Mouse (Mus musculus) R1 (cell line): ENCODE results near the gene Gng5.

Experiments
- DNase-seq: peaks from one replicate; pipeline ENCODE4 v3.0.0-alpha.2; 2018; ENCODE audit warnings: low read depth, low spot score

Gng5 gene

GRCm38 (mm10) chr3:146499431-146500002, at the start of gene Gng5, which contains the start of gene Spata1:
TSS of gene Gng5 (plus strand) at chr3:146499807.
TSS of gene Spata1 (minus strand) at chr3:146499753.
- DNase-seq, result peak; percentile 74

- peak; percentile 94 for DNase-seq
These were observed 49.2 kb upstream of the Gng5 start for GRCm38 (mm10) chr3:146450371-146450841.

GRCm38 (mm10) chr3:146451375-146451774, 48.2 kb upstream of the Gng5 start:
- peak; percentile 47 for DNase-seq

DNA sequence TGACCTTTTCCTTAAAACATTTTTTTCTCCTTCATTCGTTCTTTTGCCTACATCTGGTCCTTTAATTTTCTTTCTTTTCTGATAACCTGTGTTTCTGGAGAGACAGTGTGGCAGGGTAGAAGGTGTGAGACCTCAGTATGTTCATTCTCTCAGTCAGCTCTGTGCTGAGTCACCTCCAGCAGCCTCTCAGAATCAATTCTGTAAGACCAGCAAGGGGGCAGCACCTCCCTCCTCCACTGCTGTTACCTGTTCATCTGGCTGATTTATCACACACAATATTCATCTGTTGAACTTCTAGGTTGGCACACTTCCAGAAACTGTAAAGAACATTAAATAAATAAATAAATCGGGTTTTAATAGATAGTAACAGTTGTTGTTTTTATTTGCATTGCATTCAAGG, 36.7 kb upstream of the Gng5 start:
- peak; percentile 31 for DNase-seq

- DNase-seq, result peak; percentile 74
These were observed 30.4 kb upstream of the Gng5 start for GRCm38 (mm10) chr3:146469226-146469625.

- DNase-seq, result peak; percentile 25
These were observed 26.9 kb upstream of the Gng5 start for GRCm38 (mm10) chr3:146472657-146473056.

DNA sequence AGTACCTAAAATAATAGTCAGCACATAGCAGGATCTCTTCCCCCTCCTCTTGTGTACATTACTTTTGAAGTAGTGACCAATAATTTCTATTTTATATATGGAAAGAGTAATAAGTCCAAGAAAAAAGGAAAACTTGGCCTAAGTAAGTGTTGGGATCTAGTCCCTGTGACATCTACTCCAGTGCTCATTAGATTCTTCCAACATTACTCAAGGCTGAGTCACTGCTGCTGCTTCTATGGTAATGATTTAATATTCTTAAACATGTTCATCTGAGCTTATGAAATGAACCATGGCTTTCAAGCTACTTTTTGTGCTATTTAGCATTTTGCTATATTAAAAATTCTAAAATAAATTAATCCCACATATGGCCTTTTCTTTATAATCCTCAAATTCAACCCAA, 25.9 kb upstream of the Gng5 start:
- DNase-seq, result no peak

DNA sequence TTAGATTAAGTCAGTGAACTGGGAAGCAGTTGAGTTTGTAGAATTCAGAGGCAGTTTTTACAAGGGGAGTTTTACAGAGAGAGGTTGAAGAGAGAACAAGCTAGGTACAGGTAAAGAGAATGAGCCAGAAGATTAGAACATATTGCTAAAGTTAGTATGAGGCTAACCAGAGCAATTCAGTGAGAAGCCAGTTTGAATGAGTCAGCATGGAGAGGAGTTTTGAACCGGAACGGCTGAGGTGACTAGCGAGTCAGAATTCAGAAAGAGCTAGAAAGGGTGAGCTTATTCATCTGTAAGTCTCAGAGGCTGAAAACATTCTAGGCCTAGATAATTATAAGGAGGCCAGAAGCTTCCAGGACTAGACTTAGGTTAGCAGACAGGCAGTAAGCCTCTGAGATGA, 25.2 kb upstream of the Gng5 start:
- DNase-seq, result no peak

- no peak for DNase-seq
These were observed 17.6 kb upstream of the Gng5 start for GRCm38 (mm10) chr3:146482044-146482443.

DNA sequence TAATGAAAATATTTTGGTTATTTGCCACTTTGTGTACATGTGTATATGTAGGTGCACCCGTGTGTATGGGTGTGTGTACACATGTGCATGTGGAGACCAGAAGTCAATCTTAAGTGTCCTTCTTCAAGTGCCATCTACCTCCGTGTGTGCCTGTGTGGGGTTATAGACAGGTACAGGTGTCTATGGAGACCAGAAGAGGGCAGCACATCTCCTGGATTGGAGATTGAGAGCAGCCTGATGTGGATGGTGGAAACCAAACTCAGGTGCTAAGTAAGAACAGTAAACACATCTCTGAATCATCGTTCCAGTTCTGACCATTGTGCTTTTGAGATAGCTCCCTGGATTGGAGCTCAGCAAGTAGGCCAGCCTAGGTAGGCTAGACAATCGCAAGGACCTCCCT, 13.1 kb upstream of the Gng5 start:
- DNase-seq, result peak; percentile 67

DNA sequence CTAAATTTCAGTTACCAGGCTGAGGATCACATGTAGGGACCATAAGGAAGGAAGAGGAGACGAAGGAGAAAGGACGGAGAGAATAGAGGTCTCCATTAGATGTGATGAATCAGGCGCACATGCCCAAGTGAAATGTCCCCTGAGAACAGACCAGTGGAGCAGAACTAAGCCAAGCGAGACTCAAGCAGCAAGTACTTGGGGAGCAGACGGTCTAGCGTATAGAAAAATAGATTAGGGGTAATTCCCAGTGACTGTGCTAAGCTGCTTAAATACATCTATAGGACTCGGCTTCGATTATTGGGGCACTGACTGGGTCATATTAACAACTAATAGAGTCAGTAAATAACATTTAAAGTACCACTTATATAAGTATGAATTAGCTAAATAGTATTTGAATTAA, 4.7 kb upstream of the Gng5 start:
- DNase-seq, result no peak

DNA sequence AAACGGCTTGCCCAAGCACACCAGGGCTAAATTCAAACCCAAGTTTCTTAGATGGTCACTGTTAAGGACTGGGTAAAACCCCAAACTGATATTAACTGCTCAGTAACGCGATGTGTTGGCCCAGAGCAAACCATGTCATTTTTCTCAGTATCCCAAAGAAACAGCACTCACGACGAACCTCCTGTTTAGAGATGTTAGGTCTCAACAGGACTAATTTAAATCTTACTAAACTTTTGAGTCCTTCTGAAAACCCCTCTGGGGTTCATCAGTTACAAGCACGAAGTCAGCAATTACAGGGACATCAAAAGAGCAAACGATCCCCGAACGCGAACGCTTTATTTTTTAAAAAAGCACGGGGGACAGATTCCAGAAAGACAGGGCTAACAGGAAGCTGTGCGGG, 618 bp upstream of the Gng5 start:
- peak; percentile 48 for DNase-seq

DNA sequence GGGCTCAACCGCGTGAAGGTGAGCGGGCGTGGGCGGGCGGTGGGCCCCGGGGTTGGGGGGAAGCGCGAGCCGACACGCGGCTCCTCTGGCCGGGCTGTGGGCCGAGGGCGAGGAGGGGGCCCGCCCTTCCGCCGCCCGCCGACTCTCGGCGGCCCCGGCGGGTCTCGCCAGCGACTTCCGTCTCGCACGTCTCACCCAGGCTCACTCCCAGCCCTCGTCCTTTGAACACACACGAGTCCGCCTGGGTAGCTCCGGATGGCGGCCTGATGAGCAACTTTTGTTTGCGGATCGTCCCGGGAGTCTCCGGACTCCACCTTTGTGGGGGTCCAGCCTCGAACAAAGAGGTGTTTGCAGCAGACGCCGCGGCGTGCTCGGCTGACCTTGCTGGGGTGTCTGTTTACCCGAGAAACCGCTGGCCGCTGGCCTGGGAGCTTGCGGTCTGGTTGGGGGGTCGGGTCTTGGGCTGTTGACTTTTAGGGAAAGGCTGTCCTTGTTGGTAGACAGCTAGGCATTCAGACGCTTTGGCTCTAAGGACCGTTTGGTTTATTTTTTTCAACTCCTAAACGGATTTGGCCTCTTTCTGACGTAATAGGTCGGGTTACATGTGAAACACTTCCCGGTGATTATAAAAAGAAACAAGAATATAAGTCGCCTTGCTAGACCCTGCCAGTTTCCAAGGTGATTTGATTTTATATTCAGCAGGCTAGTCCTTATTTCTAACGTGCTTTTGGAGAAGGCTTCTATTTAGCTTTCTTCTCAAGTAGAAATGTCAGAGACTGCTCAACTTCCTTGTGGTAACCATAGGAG, 599 bp downstream of the Gng5 start:
- peak; percentile 76 for DNase-seq

DNA sequence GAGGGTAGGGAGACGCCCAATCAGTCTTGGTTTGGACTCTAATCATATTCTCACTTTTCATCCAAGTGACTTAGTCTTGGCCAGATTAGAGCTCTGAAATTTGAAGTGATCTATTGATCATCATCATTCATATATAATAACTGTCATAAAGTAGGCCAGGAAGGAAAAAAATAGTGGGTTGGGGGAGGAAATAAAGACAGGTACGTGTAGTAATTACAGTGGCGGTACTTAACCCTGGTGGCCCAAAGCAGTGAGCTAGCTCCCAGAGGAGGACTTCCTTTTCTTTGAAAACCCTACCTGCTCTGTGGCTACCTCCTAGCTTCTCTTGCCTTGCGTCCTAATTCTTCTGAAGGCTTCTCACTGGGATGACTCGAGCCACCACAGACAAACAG, 1.2 kb downstream of the Gng5 start:
- no peak for DNase-seq

- no peak for DNase-seq
These were observed 2.1 kb downstream of the Gng5 start for GRCm38 (mm10) chr3:146501601-146502123.

DNA sequence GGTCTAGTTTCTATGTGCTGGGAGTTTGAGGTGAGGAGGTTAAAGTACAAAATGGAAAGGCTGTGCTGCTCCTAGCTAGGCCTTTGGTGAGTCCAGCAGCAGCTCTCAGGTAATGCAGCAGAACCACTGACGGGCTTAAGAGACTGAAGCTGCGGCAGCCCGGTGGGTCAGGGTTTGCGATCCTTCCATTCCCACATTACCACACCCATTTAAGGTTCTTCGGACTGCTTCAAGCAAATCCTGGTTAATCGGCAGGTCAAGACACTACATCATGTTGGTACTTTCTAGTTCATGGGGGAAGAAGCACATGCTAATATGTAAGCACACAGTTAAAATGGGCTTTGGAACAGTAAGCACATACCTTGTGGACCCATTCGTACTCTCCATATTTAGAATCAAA, 7.1 kb downstream of the Gng5 start:
- DNase-seq, result no peak

- no peak for DNase-seq
These were observed 20.7 kb downstream of the Gng5 start for GRCm38 (mm10) chr3:146520226-146520797.

DNA sequence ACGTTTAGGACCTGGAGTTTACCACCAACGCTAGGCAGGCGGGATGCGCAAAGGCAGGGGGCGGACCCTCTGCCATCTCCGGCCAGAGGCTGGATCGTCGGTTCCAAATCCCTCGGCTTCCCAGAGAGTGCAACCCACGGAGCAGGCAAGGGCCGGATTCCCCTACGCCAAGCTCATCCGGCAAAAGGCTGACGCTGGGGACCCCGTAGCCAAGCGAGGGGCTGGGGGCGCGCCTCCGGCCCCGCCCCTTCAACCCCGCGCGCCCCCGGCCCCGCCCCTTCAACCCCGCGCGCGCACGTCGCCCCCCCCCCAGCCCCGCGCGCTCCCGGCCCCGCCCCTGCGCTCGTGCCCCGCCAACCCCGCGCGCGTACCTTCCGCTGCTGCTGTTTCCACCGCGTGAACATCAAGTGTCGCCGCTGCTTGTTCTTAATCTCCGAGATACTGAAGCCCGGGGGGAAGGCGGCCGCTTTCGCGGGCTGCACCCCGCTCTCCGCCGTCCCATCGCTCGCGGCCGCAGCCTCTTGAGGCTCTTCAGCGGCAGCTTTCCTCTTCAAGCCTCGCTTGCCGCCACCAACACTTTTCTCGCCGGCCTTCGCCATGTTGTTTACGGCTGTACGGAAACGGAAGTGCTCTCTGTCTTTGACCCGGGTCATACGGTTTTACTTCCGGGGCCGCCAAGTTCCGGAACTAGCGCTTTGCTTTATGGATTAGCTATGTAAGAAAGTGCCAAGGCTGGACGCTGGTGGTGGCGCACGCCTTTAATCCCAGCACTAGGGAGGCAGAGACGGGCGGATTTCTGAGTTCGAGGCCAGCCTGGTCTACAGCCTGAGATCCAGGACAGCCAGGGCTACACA, 21.4 kb downstream of the Gng5 start, which contains the start of gene Rpf1:
Gene Rpf1 (minus strand): TSS at position 632 of the 854 bp plus-strand sequence.
- peak; percentile 97 for DNase-seq

GRCm38 (mm10) chr3:146521652-146522020, 22.0 kb downstream of the Gng5 start:
- DNase-seq, result no peak

- DNase-seq, result no peak
These were observed 28.7 kb downstream of the Gng5 start for GRCm38 (mm10) chr3:146528335-146528734.

GRCm38 (mm10) chr3:146534986-146535385, 35.4 kb downstream of the Gng5 start:
- DNase-seq, result peak; percentile 75
